Mouse (Mus musculus) cerebellum, postnatal 14 days (tissue): ENCODE measurements at regions not wholly inside any gene's neighbourhood (a gene's known extent, or its start where the extent isn't known, plus 50 kb on each side); places are given as distances from the start of the nearest gene placed in this dataset.

Experiments used
- DNase-seq, 2 experiments: peaks; one replicate each; pipeline ENCODE4 v3.0.0; 2021; ENCODE audit warnings: mixed read lengths in 2 of 2

DNA sequence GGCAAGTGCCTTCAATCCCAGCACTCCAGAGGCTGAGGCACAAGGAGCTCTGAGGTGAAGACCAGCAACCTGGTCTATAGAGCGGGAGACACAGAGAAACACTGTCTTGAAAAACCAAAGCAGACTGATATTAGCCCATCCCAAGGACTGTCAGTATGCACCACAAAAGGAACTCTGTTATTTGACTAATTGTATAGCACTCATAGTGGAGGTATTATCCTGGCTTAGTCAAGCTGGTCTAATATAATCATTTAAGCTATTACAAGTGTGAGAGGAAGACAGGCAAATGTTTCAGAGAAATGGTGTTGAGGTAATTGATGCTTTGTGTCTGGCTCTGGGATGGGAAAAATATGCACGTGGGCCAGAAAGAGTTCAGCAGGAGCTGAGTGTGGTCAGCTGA lies 121.3 kb upstream of the Vegfc start:
- DNase-seq: no peak

- no peak for DNase-seq
Measured at GRCm38 (mm10) chr8:53958548-53958947, 118.9 kb upstream of the Vegfc start.

DNA sequence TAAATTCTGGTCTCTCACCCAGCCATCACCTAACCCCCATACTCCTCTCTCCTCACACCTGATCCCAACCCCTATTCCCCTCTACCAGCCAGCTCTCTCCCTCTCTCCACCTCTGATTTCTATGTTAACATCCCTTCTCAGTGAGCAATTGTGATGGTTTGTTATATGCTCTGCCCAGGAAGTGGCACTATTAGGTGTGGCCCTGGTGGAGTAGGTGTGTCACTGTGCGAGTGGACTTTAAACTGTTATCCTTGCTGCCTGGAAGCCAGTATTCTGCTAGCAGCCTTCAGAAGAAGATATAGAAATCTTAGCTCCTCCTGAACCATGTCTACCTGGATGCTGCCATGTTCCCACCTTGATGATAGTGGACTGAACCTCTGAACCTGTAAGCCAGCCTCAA lies 114.4 kb upstream of the Vegfc start:
- DNase-seq: no peak

DNA sequence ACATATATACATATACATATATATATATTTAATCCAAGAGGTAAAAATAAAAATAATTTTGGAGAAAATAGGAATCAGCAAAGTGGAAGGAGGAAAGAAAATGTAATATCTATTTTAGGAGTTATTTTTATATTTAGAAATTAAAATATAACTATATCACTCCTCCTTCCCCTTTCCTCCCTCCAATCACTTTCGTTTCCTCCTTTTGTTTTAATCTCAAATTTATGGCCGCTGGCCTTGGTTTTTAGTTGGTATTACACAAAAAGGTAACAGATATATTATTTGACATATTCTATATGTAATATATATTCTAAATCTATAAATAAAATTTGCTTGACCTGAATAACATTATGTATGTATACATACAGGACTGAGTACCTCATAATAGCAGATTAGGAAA lies 93.1 kb upstream of the Vegfc start:
- no peak for DNase-seq

GRCm38 (mm10) chr8:53985685-53986084 lies 91.7 kb upstream of the Vegfc start:
- no peak for DNase-seq

- DNase-seq: no peak
Measured at GRCm38 (mm10) chr8:53994208-53994607, 83.2 kb upstream of the Vegfc start.

- DNase-seq: no peak
Measured at GRCm38 (mm10) chr8:53997461-53997860, 79.9 kb upstream of the Vegfc start.

GRCm38 (mm10) chr8:54002948-54003347 lies 74.5 kb upstream of the Vegfc start:
- DNase-seq: no peak

DNA sequence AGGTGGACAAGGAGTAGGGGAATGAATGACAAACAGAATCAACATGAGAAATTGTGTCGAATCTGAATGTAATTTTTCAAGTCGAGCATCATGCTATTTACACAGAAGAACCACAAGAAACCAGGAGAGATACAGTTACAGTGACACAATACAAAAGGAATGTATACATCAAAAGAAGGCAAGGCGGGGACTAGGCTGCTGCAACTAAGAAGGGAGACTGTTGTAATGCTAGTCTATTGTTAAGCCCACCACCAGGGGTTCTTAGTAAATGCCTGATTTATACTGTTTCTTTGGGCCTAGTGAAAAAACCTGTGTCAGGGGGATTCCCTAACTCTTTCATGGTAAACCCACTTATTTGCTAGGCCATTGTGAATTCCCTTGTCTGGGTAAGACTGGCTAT lies 63.3 kb upstream of the Vegfc start:
- no peak for DNase-seq

GRCm38 (mm10) chr8:54018535-54019165 lies 58.8 kb upstream of the Vegfc start:
- no peak for DNase-seq
